Mouse (Mus musculus) mouse trophoblast stem cell (cell line): ENCODE results near the gene Serpina7.

Experiments used
- in situ Hi-C, 2 experiments: fragments of 300-500 bp; cut with MseI, MboI; formaldehyde crosslinking; loops; 2 replicates in 1 of 2; 3 replicates in 1 of 2; pipeline ENCODE4 v1.15.1; 2025

The Serpina7 gene

GRCm38 (mm10) chrX:139085077-139085476 is at the start of gene Serpina7:
Serpina7 (minus strand) TSS chrX:139085236.
- in situ Hi-C loops, result no loop called here

- in situ Hi-C loops, result no loop called here
These were observed 49.0 kb upstream of the Serpina7 start for GRCm38 (mm10) chrX:139134031-139134430.

GRCm38 (mm10) chrX:139097197-139097596 is 12.2 kb upstream of the Serpina7 start:
- in situ Hi-C loops, result no loop called here

GRCm38 (mm10) chrX:139085943-139086342 is 907 bp upstream of the Serpina7 start, which contains the start of gene 4930513O06Rik:
4930513O06Rik (plus strand) TSS chrX:139086243.
- in situ Hi-C loops, result no loop called here

- in situ Hi-C loops, result no loop called here
These were observed 6.5 kb downstream of the Serpina7 start for GRCm38 (mm10) chrX:139078493-139078892.

GRCm38 (mm10) chrX:139064078-139064477 is 21.0 kb downstream of the Serpina7 start:
- in situ Hi-C loops, result no loop called here

GRCm38 (mm10) chrX:139053149-139053548 is 31.9 kb downstream of the Serpina7 start:
- in situ Hi-C loops, result no loop called here

- in situ Hi-C loops, result no loop called here
These were observed 33.1 kb downstream of the Serpina7 start for GRCm38 (mm10) chrX:139051976-139052375.

GRCm38 (mm10) chrX:139041148-139041547 is 43.9 kb downstream of the Serpina7 start:
- in situ Hi-C loops, result no loop called here

- in situ Hi-C loops, result no loop called here
These were observed 45.7 kb downstream of the Serpina7 start for GRCm38 (mm10) chrX:139039314-139039713.

- in situ Hi-C loops, result no loop called here
These were observed 47.4 kb downstream of the Serpina7 start for GRCm38 (mm10) chrX:139037666-139038065.
